20 mouse cellular contexts compared by ENCODE assay signal in genomic region chr3:101153341-101153740, GRCm38 (mm10). TPM values are rescaled to one million over a fixed set of nuclear protein-coding genes. Genes with fewer than 3 reads are reported as not detected.
A peak's percentile ranks its signal among the peaks of the same experiment; 100 is the strongest.
DNase-seq lines count a peak whose midpoint lies in the region; ATAC-seq and TF ChIP-seq lines count a peak whose summit lies in the region.
"Had no signal": no experiment of that assay in that cellular context is flagged by ENCODE, and none has a peak within 500 bp of the region (broad histone marks: within the 10 kb centered on the region; RNA-seq: fewer than 3 reads in every experiment).

No protein-coding gene starts in this region.

- peak; percentile 7 for DNase-seq in neural tube, embryonic 10.5 days (ENCODE audit: extremely low spot score, low spot score)
- DNase-seq in ES-E14 (ENCODE audit: low read depth, low spot score) (no peak), ZHBTc4 (ENCODE audit: low read depth, low spot score) (peak; percentile 88)
- no peak for DNase-seq in adrenal gland, adult 2 months
- DNase-seq in yolk sac, embryonic 10.5 days (ENCODE audit: low spot score) = no peak
- DNase-seq: adrenal gland, adult 8-10 months; adrenal gland, postnatal 14 days; adrenal gland, postnatal 36 days; cerebellum, adult 11-12 months; cerebellum, adult 2 months; cerebellum, adult 9-10 months; cerebellum, postnatal 10 days; cerebellum, postnatal 25 days; forebrain, postnatal 0 days had no signal

- H3K9me3 ChIP-seq in neural tube, embryonic 15.5 days (replicated peaks) = no peaks in the 10 kb centered on the region
- H3K9me3 ChIP-seq in ES-E14 (ENCODE audit: control insufficient read depth, insufficient read depth, low read depth, low read length) = no peaks in the 10 kb centered on the region
- H3K9me3 ChIP-seq: embryonic facial prominence, embryonic 10.5 days; forebrain, embryonic 13.5 days; forebrain, embryonic 15.5 days had no signal

- H3K9ac ChIP-seq in neural tube, embryonic 15.5 days (replicated peaks) = no peak overlapping the region
- no peak overlapping the region for H3K9ac ChIP-seq in ES-E14 (ENCODE audit: insufficient read depth, low read depth, low read length, poor library complexity, severe bottlenecking)
- H3K9ac ChIP-seq: embryonic facial prominence, embryonic 12.5 days; forebrain, embryonic 13.5 days; forebrain, embryonic 15.5 days; forebrain, postnatal 0 days had no signal

- no peaks in the 10 kb centered on the region for H3K4me1 ChIP-seq in neural tube, embryonic 15.5 days
- H3K4me1 ChIP-seq in ES-E14 (ENCODE audit: control insufficient read depth in 2 of 2, insufficient read depth in 2 of 2, low read length in 2 of 2, poor library complexity in 1 of 2) = no peaks in the 10 kb centered on the region; a peak in 1 of 4 replicates
- H3K4me1 ChIP-seq: embryonic facial prominence, embryonic 10.5 days; embryonic facial prominence, embryonic 12.5 days; forebrain, embryonic 13.5 days; forebrain, embryonic 15.5 days had no signal

- ATAC-seq in neural tube, embryonic 15.5 days (ENCODE audit: low FRiP score) = no peak
- ATAC-seq: forebrain, embryonic 13.5 days; forebrain, embryonic 15.5 days; forebrain, postnatal 0 days had no signal

- WGBS in neural tube, embryonic 15.5 days = 86% methylated on average over 3 of the region's 3 CpGs

- H3K4me2 ChIP-seq in neural tube, embryonic 15.5 days = no peak overlapping the region
- H3K4me2 ChIP-seq: embryonic facial prominence, embryonic 12.5 days; forebrain, embryonic 13.5 days; forebrain, embryonic 15.5 days had no signal

- no peak overlapping the region for H3K27ac ChIP-seq in neural tube, embryonic 15.5 days (replicated peaks)
- H3K27ac ChIP-seq in ES-E14 (ENCODE audit: insufficient read depth, low read depth, low read length, poor library complexity, severe bottlenecking) = no peak overlapping the region
- H3K27ac ChIP-seq: embryonic facial prominence, embryonic 10.5 days; embryonic facial prominence, embryonic 12.5 days; forebrain, embryonic 13.5 days; forebrain, embryonic 15.5 days had no signal

- H3K36me3 ChIP-seq in neural tube, embryonic 15.5 days = no peaks in the 10 kb centered on the region
- H3K36me3 ChIP-seq in ES-E14 (ENCODE audit: control insufficient read depth, insufficient read depth, low read length, poor library complexity, severe bottlenecking) = no peaks in the 10 kb centered on the region
- H3K36me3 ChIP-seq: embryonic facial prominence, embryonic 10.5 days; embryonic facial prominence, embryonic 12.5 days; forebrain, embryonic 15.5 days had no signal

- H3K27me3 ChIP-seq in neural tube, embryonic 15.5 days (replicated peaks) = no peaks in the 10 kb centered on the region
- H3K27me3 ChIP-seq: embryonic facial prominence, embryonic 12.5 days; forebrain, embryonic 13.5 days; forebrain, embryonic 15.5 days had no signal

- in situ Hi-C loops in ES-E14 (cut with MboI; ENCODE audit: low sequenced_read_pairs in 2 of 2, unreplicated experiment in 2 of 2) = no loop called here

- H3K4me3 ChIP-seq in neural tube, embryonic 15.5 days (replicated peaks) = no peak overlapping the region
- H3K4me3 ChIP-seq in ES-E14 (ENCODE audit: insufficient read depth in 1 of 2, low read depth in 1 of 2, low read length in 2 of 2, poor library complexity in 1 of 2, severe bottlenecking in 1 of 2) = no peak overlapping the region
- H3K4me3 ChIP-seq: embryonic facial prominence, embryonic 10.5 days; embryonic facial prominence, embryonic 12.5 days; forebrain, embryonic 13.5 days; forebrain, embryonic 15.5 days had no signal

TF ChIP-seq in ES-E14, 5 proteins besides CTCF, POLR2A, EP300 and RAD21:
- 0 out of 2 replicates have a peak, but pooled peaks have one; percentile 38 for TF ChIP-seq MAFK (IDR thresholded peaks at IDR 0.05; ENCODE audit: insufficient read depth, low read depth, low read length)
- TF ChIP-seq ZNF384 (IDR thresholded peaks at IDR 0.05; ENCODE audit: low read depth, low read length) = 0 out of 2 replicates have a peak, but pooled peaks have one; percentile 44
- TF ChIP-seq ZC3H11A (IDR thresholded peaks at IDR 0.05; ENCODE audit: borderline replicate concordance, low read depth, low read length) = no peak
- TF ChIP-seq HCFC1 (IDR thresholded peaks at IDR 0.05; ENCODE audit: borderline replicate concordance, insufficient read depth, low read length) = no peak
TF ChIP-seq in ES-E14: peak in this region for 2.

RNA-seq across cellular contexts. Expression of gene Ptgfrn, which starts 43.3 kb away (rescaled TPM):
- 3.0 TPM in 2 replicates for polyA plus RNA-seq in neural tube, embryonic 15.5 days (2015; fragmentation: Nextera tagmentation; extraction: Ambion mirVana)
- total RNA-seq in ES-E14 (2012; rRNA removed) = 52.3 and 81.2 TPM in 2 replicates
- 10 to 100 TPM; 29.1 to 48.4 TPM for total RNA-seq in adrenal gland, adult 2 months (2021)
- polyA plus RNA-seq in adrenal gland, adult 2 months (2012; rRNA removed) = 13.5 and 16.5 TPM in 2 replicates
- total RNA-seq: MEL had no signal

Comparison
In these comparisons a context has a peak if more than half of its experiments do, and no peak if none do; other contexts are left out.
1. DNase-seq: peak in neural tube, embryonic 10.5 days (single experiment) and ZHBTc4 (single experiment); none in ES-E14 (single experiment), adrenal gland, adult 2 months (single experiment) and yolk sac, embryonic 10.5 days (single experiment).